Mouse (Mus musculus) heart, embryonic 14.5 days (tissue): ENCODE measurements around the gene Grm5. TPM values are rescaled to one million over a fixed set of nuclear protein-coding genes. Genes with fewer than 3 reads are reported as not detected.

ENCODE experiments used
- ATAC-seq: fragments of 200-750 bp; cut with Nextera tagmentation; 2 replicates; pipeline ENCODE4 v1.8.0; 2017; ENCODE audit warnings: low read depth, moderate TSS enrichment; ENCODE audit not compliant: insufficient number of reproducible peaks, insufficient read depth, low FRiP score
- H3K27ac ChIP-seq, 2 experiments: fragments of 200-500 bp in 1 of 2; fragments of 300-500 bp in 1 of 2; sonication (generic) in 1 of 2; replicated peaks in 1 of 2; 2 replicates each; pipeline ENCODE4 v1.5.1; 2012 to 2014; ENCODE audit warnings: low read depth in 2 of 2, low read length in 2 of 2, control low read depth in 1 of 2, mild to moderate bottlenecking in 1 of 2, mixed read lengths in 1 of 2; ENCODE audit not compliant: control insufficient read depth in 1 of 2, insufficient read depth in 1 of 2
- H3K27me3 ChIP-seq: fragments of 300-500 bp; sonication (generic); 2 replicates; pipeline ENCODE4 v1.6.1; 2014; ENCODE audit warnings: mild to moderate bottlenecking, low read length, control low read depth; ENCODE audit not compliant: control insufficient read depth, insufficient read depth
- H3K36me3 ChIP-seq: fragments of 300-500 bp; sonication (generic); 2 replicates; pipeline ENCODE4 v1.6.1; 2014; ENCODE audit warnings: mild to moderate bottlenecking, control low read depth, low read length, mixed read lengths; ENCODE audit not compliant: control insufficient read depth, insufficient read depth
- H3K4me1 ChIP-seq, 2 experiments: fragments of 200-500 bp in 1 of 2; fragments of 300-500 bp in 1 of 2; sonication (generic) in 1 of 2; 2 replicates each; pipeline ENCODE4 v1.6.1; 2012 to 2014; ENCODE audit warnings: low read length in 2 of 2, control low read depth in 1 of 2, mixed read lengths in 1 of 2; ENCODE audit not compliant: control insufficient read depth in 2 of 2, insufficient read depth in 2 of 2
- H3K4me2 ChIP-seq: fragments of 300-500 bp; sonication (generic); 2 replicates; pipeline ENCODE4 v1.6.1; 2014; ENCODE audit warnings: mild to moderate bottlenecking, low read length
- H3K4me3 ChIP-seq, 2 experiments: fragments of 200-500 bp in 1 of 2; fragments of 300-500 bp in 1 of 2; sonication (generic) in 1 of 2; 2 replicates each; pipeline ENCODE4 v1.5.1; 2012 to 2014; ENCODE audit warnings: low read length in 2 of 2, mild to moderate bottlenecking in 2 of 2, control low read depth in 1 of 2, low read depth in 1 of 2, moderate library complexity in 1 of 2; ENCODE audit not compliant: control insufficient read depth in 1 of 2, insufficient read depth in 1 of 2
- H3K9ac ChIP-seq: fragments of 300-500 bp; sonication (generic); 2 replicates; pipeline ENCODE4 v1.6.1; 2014; ENCODE audit warnings: mild to moderate bottlenecking, low read length
- H3K9me3 ChIP-seq: fragments of 300-500 bp; sonication (generic); 2 replicates; pipeline ENCODE4 v1.6.1; 2016; ENCODE audit warnings: low read length, control low read depth; ENCODE audit not compliant: control insufficient read depth
- WGBS: fragments of 180-500 bp; shearing (Covaris S2); extraction: QIAGEN DNeasy Blood & Tissue Kit; methylation state at CpG from one replicate; pipeline ENCODE4 v1.1.7; 2014; 5-methylcytosine and 5-hydroxymethylcytosine counted together
- polyA plus RNA-seq: library from polyadenylated mRNA; unstranded; fragments of >200 nt; fragmentation: Nextera tagmentation; extraction: Ambion mirVana; gene quantifications from 2 replicates; pipeline ENCODE4 v1.2.1, GENCODE M21; 2014

Grm5 gene
- polyA plus RNA-seq, 1 experiment from 2014 or later: not detected

DNA sequence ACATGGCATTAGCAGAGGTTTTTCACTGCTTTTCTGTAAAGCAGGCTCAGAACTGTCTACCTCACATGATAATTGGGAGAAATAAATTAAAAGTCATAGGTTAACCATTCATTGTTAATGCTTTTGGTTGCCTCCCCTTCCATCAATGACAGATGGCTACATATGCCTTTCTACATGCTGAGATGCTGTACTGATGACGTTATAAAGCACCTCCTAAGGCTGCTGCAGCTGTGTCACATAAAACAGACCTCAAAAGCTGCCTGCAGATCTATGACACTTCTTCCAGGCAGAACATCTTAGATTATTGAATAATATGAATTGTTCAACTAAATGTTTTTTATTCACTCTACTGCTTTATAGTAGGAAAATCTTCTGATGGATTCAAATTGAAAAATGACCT is 51.6 kb downstream of the Grm5 start:
- no peaks in the 10 kb centered on the region for H3K9me3 ChIP-seq
- WGBS: 41% methylated on average over 1 of the region's 1 CpGs
- H3K4me1 ChIP-seq: no peaks in the 10 kb centered on the region
- no peak overlapping the region for H3K27ac ChIP-seq
- no peaks in the 10 kb centered on the region for H3K27me3 ChIP-seq
- H3K36me3 ChIP-seq: no peaks in the 10 kb centered on the region
- no peak for ATAC-seq
- no peak overlapping the region for H3K4me3 ChIP-seq
- H3K4me2 ChIP-seq: no peak overlapping the region
- no peak overlapping the region for H3K9ac ChIP-seq

DNA sequence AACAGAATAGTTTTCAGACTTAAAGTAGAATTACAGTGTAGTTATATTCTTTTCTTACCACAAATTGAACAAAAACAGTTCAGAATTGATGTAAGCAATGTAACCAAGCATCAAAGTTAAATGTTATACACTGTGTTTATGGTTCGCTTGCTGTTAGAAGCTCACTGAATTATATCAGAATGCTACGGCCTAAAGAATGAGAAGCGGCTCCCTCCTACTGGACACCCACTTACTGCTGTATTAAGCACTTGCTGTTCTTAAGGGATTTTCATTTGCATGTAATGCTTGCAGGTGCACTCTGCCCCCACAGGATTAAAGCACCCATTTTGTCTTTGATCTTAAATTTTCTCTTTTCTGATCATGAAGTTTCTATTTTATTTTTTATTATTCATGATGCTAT is 66.6 kb downstream of the Grm5 start:
- WGBS: 70% methylated on average over 3 of the region's 3 CpGs
- H3K4me1 ChIP-seq: no peaks in the 10 kb centered on the region

DNA sequence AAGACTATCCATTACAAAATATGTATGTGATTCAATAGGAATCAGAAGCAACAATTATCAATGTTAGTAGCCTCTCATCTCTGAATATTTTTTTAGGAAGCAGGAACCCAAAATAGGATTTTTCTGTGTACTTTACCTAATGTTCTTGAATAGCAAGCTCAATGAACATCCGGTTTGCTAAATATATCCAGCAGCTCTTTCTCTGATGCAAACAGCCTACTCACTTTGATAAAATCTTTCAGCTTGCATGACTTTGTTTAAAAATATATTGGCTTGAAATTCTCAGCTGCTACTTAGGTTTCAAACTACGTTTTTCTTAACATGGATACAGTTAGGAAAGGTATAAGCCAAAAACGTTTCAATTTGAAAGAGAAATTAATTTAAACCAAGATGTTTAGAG is 77.8 kb downstream of the Grm5 start:
- Histone ChIP-seq H3K9me3 (no peaks in the 10 kb centered on the region), H3K4me3 (no peak overlapping the region), H3K36me3 (no peaks in the 10 kb centered on the region), H3K4me1 (no peaks in the 10 kb centered on the region), H3K9ac (no peak overlapping the region), H3K27ac (no peak overlapping the region), H3K27me3 (no peaks in the 10 kb centered on the region), H3K4me2 (no peak overlapping the region)
- WGBS: 40% methylated on average over 3 of the region's 3 CpGs
- no peak for ATAC-seq

More for the DNA sequence above, 66.6 kb downstream of the Grm5 start:
- no peak for ATAC-seq
- no peaks in the 10 kb centered on the region for H3K27me3 ChIP-seq
- no peak overlapping the region for H3K27ac ChIP-seq
- H3K4me3 ChIP-seq: no peak overlapping the region
- no peaks in the 10 kb centered on the region for H3K9me3 ChIP-seq
- H3K4me2 ChIP-seq: no peak overlapping the region
- no peaks in the 10 kb centered on the region for H3K36me3 ChIP-seq
- no peak overlapping the region for H3K9ac ChIP-seq

DNA sequence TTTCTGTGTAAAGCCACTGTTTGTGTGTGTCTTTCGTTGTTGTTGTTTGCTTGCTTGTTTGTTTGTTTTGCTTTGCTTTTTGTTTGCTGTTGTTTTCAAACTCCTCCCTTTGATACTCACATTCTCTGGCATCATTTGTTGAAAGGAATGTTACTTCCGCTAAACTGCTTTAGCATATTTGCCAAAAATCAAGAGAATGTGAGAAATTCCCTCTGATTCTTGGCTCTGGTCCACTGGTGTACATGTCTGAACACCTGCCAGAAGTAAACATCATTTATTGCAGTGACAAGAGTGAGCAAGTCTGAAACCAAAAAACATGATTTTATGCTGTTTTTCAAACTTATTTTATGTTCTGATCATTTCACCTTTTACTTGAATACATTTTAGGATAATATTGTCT is 80.1 kb downstream of the Grm5 start:
- H3K27me3 ChIP-seq: no peaks in the 10 kb centered on the region
- H3K27ac ChIP-seq: no peak overlapping the region
- no peak for ATAC-seq
- H3K4me1 ChIP-seq: no peaks in the 10 kb centered on the region
- no peaks in the 10 kb centered on the region for H3K36me3 ChIP-seq
- WGBS: 72% methylated on average over 2 of the region's 2 CpGs
- H3K9ac ChIP-seq: no peak overlapping the region
- H3K4me3 ChIP-seq: no peak overlapping the region
- no peak overlapping the region for H3K4me2 ChIP-seq
- H3K9me3 ChIP-seq: no peaks in the 10 kb centered on the region

DNA sequence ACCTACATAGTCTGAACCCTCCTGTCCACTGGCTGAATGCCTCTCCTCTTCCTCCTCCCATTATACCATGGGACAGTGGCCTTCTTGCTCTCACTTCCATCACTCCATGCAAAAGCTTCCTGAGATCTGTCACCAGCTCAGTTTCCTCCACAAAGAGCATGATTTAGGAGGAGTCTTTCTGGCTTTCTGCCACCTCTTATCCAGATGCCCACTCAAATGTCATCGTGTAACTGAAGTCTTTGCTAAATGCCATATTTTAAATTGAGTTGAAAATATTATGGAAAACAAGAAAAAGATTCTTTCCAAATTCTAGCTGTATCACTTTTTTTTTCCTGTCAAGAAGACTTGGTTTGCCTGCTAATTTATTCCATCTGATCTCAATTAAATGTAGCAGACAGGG is 132.4 kb downstream of the Grm5 start:
- no peak overlapping the region for H3K27ac ChIP-seq
- no peaks in the 10 kb centered on the region for H3K36me3 ChIP-seq
- no peak for ATAC-seq
- H3K4me1 ChIP-seq: no peaks in the 10 kb centered on the region
- no peak overlapping the region for H3K4me2 ChIP-seq
- 44% methylated on average over 1 of the region's 1 CpGs for WGBS
- no peaks in the 10 kb centered on the region for H3K9me3 ChIP-seq
- H3K27me3 ChIP-seq: no peaks in the 10 kb centered on the region
- H3K4me3 ChIP-seq: no peak overlapping the region
- no peak overlapping the region for H3K9ac ChIP-seq

DNA sequence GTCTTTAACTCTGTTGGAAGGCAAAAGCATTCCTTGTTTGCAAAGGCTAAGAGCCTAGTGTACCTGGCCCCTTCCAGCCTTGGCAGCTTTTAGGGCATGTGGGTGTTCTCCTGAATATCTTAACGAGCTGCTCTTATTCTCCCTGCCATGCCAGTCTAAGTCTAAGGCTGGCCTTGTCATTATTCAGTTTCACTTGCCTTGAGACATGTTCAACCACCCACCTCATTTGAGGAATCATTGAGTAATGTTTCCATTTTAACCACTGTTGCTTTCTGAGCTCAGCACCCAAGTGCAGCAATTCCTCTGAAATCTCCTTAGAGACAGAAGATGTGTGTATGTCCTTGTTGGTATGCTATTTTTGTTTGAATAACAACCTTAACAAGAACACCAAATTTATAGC is 134.7 kb downstream of the Grm5 start:
- no peaks in the 10 kb centered on the region for H3K36me3 ChIP-seq
- ATAC-seq: no peak
- WGBS: 64% methylated on average over 1 of the region's 1 CpGs

DNA sequence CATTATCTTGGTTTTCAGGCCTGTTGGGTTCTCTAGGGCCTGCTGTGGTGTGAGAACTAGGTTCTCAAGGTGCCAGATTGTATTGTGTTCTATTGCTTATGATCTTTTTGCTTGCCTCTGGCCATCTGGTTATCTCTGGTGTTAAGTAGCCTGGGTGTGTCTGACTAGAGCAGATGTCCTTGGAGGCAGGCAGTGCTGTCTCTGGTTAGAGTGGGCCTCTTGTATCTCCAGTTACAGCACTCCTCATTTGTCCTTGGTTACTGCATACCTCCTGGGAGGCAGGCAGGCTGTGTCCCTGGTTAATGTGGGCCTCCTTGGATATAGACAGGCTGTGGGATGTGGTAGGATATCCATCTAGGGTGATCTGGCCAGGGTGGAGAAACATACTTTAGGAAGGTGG is 150.5 kb downstream of the Grm5 start:
- no peak for ATAC-seq
- no peak overlapping the region for H3K27ac ChIP-seq
- H3K4me3 ChIP-seq: no peak overlapping the region

More for the DNA sequence above, 134.7 kb downstream of the Grm5 start:
- H3K27ac ChIP-seq: no peak overlapping the region
- no peak overlapping the region for H3K9ac ChIP-seq
- no peak overlapping the region for H3K4me3 ChIP-seq
- no peaks in the 10 kb centered on the region for H3K4me1 ChIP-seq
- no peaks in the 10 kb centered on the region for H3K9me3 ChIP-seq
- no peak overlapping the region for H3K4me2 ChIP-seq
- no peaks in the 10 kb centered on the region for H3K27me3 ChIP-seq

DNA sequence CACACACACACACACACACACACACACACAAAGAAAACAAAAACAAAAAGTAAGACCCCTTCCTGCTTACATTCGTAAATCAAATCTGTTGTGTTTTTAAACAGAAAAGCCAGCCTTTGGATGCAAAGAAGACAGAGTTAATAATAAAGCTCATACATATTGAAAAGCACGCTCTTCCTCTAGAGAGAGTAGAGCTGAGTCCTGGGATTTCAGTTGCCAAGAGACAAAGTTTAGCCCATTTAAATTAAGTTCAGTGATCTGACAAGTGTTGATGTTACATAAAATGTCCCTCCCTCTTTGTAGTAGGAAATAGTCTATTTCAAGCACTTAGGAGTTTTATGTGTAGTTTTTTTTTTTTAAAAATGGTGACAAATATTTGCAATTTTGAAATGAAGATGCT is 178.0 kb downstream of the Grm5 start:
- Histone ChIP-seq H3K27ac (no peak overlapping the region), H3K4me2 (no peak overlapping the region), H3K9me3 (no peaks in the 10 kb centered on the region), H3K9ac (no peak overlapping the region), H3K36me3 (no peaks in the 10 kb centered on the region), H3K27me3 (no peaks in the 10 kb centered on the region), H3K4me1 (no peaks in the 10 kb centered on the region), H3K4me3 (no peak overlapping the region)
- ATAC-seq: no peak
- 63% methylated on average over 2 of the region's 2 CpGs for WGBS

More for the DNA sequence above, 150.5 kb downstream of the Grm5 start:
- H3K9me3 ChIP-seq: no peaks in the 10 kb centered on the region
- H3K9ac ChIP-seq: no peak overlapping the region
- H3K27me3 ChIP-seq: no peaks in the 10 kb centered on the region
- no peak overlapping the region for H3K4me2 ChIP-seq
- no peaks in the 10 kb centered on the region for H3K4me1 ChIP-seq
- H3K36me3 ChIP-seq: no peaks in the 10 kb centered on the region
